Mouse (Mus musculus) kidney, embryonic 14.5 days (tissue): ENCODE data around the gene Gm7697. TPM values are rescaled to one million over a fixed set of nuclear protein-coding genes. Genes with fewer than 3 reads are reported as not detected.
"Not testable (repeated sequence)": the region's sequence is repeated elsewhere in the genome, so short reads cannot be mapped to it uniquely, and the experiment has no call there.

ENCODE experiments used
- ATAC-seq: fragments of 200-750 bp; cut with Nextera tagmentation; 2 replicates; pipeline ENCODE4 v1.8.0; 2017; ENCODE audit warnings: moderate number of reproducible peaks, mild to moderate bottlenecking, moderate TSS enrichment, moderate library complexity; ENCODE audit not compliant: low FRiP score, low TSS enrichment
- H3K27ac ChIP-seq: fragments of 300-500 bp; sonication (generic); 2 replicates; pipeline ENCODE4 v1.5.1; 2014; ENCODE audit warnings: low read depth, mild to moderate bottlenecking, low read length, moderate library complexity, mixed read lengths
- H3K27me3 ChIP-seq: fragments of 300-500 bp; sonication (generic); 2 replicates; pipeline ENCODE4 v1.6.1; 2014; ENCODE audit warnings: mild to moderate bottlenecking, low read length; ENCODE audit not compliant: control insufficient read depth, insufficient read depth
- H3K36me3 ChIP-seq: fragments of 300-500 bp; sonication (generic); 2 replicates; pipeline ENCODE4 v1.6.1; 2014; ENCODE audit warnings: low read length, mixed read lengths; ENCODE audit not compliant: control insufficient read depth, insufficient read depth
- H3K4me1 ChIP-seq: fragments of 300-500 bp; sonication (generic); 2 replicates; pipeline ENCODE4 v1.6.1; 2014; ENCODE audit warnings: low read length, mixed read lengths; ENCODE audit not compliant: control insufficient read depth, insufficient read depth
- H3K4me2 ChIP-seq: fragments of 300-500 bp; sonication (generic); replicated peaks from 2 replicates; pipeline ENCODE4 v1.6.1; 2014; ENCODE audit warnings: low read depth, mild to moderate bottlenecking, low read length
- H3K4me3 ChIP-seq: fragments of 300-500 bp; sonication (generic); 2 replicates; pipeline ENCODE4 v1.5.1; 2014; ENCODE audit warnings: mild to moderate bottlenecking, low read length
- H3K9ac ChIP-seq: fragments of 300-500 bp; sonication (generic); 2 replicates; pipeline ENCODE4 v1.6.1; 2014; ENCODE audit warnings: low read depth, mild to moderate bottlenecking, low read length, moderate library complexity
- H3K9me3 ChIP-seq: fragments of 300-500 bp; sonication (generic); 2 replicates; pipeline ENCODE4 v1.6.1; 2016; ENCODE audit warnings: low read length; ENCODE audit not compliant: control insufficient read depth
- WGBS: fragments of 180-500 bp; shearing (Covaris S2); extraction: QIAGEN DNeasy Blood & Tissue Kit; methylation state at CpG from one replicate; pipeline ENCODE4 v1.1.7; 2014; 5-methylcytosine and 5-hydroxymethylcytosine counted together
- polyA plus RNA-seq: library from polyadenylated mRNA; unstranded; fragments of >200 nt; fragmentation: Nextera tagmentation; extraction: Ambion mirVana; gene quantifications from 2 replicates; pipeline ENCODE4 v1.2.1, GENCODE M21; 2014

Gm7697 gene
- not detected in 2 replicates for polyA plus RNA-seq

DNA sequence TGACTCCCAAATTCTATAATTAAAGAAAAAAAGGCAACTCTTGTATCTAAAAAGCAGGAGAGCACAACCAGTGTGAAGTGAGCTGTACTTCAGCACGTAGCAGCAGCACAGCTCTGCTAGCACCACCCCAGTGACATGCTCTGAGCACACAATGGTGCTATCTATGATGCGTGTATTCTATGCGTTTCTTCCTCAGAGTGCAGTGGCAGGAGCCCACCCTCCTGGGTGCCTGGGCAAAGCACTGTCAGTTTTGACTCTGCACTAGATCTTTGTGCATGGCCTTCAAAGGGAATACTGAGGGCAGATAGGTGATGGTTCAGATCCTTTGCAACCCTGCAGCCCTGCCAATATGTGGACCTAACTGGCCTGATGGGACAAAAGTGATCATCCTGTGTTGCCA is at the start of gene Gm7697:
Gene Gm7697, minus strand, starts transcription at position 101 of the 400 bp plus-strand sequence.
- WGBS: 100% methylated on average over 1 of the region's 3 CpGs

DNA sequence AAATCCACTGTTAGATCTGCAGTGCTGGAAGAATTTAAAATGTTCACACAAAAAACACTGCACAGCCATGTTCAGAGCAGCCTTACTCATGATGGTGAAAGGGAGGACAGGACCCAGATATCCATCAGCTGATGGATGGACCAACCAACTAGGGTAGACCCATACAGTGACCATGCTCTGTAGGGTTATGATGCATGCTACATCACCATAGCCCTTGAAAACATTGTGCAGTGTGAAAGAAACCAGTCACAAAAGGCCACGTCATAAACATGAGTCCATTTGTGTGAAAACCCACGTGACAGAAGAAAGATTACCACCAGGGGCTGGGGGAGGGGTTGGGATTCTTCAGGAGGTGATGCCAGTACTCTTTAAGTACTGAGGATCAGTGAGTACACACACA is 28.5 kb upstream of the Gm7697 start:
- H3K4me2 ChIP-seq, H3K27me3 ChIP-seq, ATAC-seq, H3K36me3 ChIP-seq, H3K4me3 ChIP-seq, H3K9ac ChIP-seq, H3K9me3 ChIP-seq, H3K4me1 ChIP-seq, H3K27ac ChIP-seq: not testable (repeated sequence)
- WGBS: 57% methylated on average over 2 of the region's 2 CpGs

More for the DNA sequence above, at the start of gene Gm7697:
- H3K4me2 ChIP-seq, H3K4me1 ChIP-seq, H3K9me3 ChIP-seq, ATAC-seq, H3K9ac ChIP-seq, H3K36me3 ChIP-seq, H3K27me3 ChIP-seq, H3K4me3 ChIP-seq, H3K27ac ChIP-seq: not testable (repeated sequence)

DNA sequence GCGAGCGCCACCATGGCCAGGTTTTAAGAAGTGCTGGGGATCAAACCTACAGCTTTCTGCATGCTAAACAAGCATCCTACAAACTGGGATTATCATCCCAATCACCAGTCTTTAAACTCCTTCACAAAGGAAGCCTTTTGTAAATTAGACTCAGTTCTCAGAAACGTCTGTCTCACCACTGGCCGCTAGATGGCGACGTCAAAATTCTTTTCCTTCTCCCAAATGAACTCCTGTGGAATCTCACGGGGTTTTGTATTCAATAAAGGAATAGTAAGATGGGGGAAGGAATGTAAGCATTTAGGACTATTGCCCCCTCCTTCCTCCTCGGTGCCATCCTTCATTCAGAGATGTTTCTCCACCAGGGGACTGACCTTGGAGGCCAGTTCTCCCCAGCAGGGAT is 26.8 kb upstream of the Gm7697 start:
- not testable (repeated sequence) for H3K4me3 ChIP-seq, H3K9ac ChIP-seq, H3K27ac ChIP-seq, H3K9me3 ChIP-seq, ATAC-seq, H3K4me1 ChIP-seq, H3K36me3 ChIP-seq, H3K4me2 ChIP-seq, H3K27me3 ChIP-seq
- 14% methylated on average over 8 of the region's 8 CpGs for WGBS

GRCm38 (mm10) chr8:69548114-69548513 is 25.3 kb upstream of the Gm7697 start:
- H3K9me3 ChIP-seq: not testable (repeated sequence)

GRCm38 (mm10) chr8:69547208-69547607 is 24.4 kb upstream of the Gm7697 start:
- H3K4me2 ChIP-seq, H3K9ac ChIP-seq, H3K4me3 ChIP-seq, H3K4me1 ChIP-seq, H3K36me3 ChIP-seq, H3K27me3 ChIP-seq, H3K27ac ChIP-seq, ATAC-seq, H3K9me3 ChIP-seq: not testable (repeated sequence)
- 71% methylated on average over 7 of the region's 7 CpGs for WGBS

More at GRCm38 (mm10) chr8:69548114-69548513, 25.3 kb upstream of the Gm7697 start:
- H3K36me3 ChIP-seq, H3K4me3 ChIP-seq, H3K4me2 ChIP-seq, H3K4me1 ChIP-seq, H3K27ac ChIP-seq, ATAC-seq, H3K9ac ChIP-seq, H3K27me3 ChIP-seq: not testable (repeated sequence)
- WGBS: 93% methylated on average over 3 of the region's 3 CpGs

GRCm38 (mm10) chr8:69545020-69545419 is 22.2 kb upstream of the Gm7697 start:
- not testable (repeated sequence) for H3K9me3 ChIP-seq, H3K9ac ChIP-seq, H3K27me3 ChIP-seq, H3K4me1 ChIP-seq, H3K4me3 ChIP-seq, H3K27ac ChIP-seq, ATAC-seq, H3K36me3 ChIP-seq, H3K4me2 ChIP-seq
- WGBS: no CpG with 5 or more reads among the region's 1 CpGs

DNA sequence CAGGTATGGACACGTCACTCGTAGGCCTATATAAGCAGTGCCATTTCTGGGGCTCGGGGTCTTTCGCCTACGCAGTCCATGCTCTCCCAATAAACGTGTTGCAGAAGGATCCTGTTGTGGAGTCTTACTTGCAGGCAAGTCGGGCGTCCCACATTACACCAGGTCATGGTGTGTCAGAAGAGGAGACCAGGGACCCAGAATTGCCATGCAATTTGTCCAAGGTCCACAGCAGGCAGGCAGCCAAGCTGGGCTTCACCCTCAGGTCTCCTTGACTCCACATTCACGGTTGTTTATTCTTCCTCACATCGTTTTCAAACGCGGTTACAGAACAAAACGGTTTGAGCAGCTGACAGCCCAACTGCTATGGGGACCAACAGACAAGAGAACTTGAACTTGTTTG is 21.7 kb upstream of the Gm7697 start:
- not testable (repeated sequence) for H3K4me3 ChIP-seq, ATAC-seq, H3K9me3 ChIP-seq, H3K4me1 ChIP-seq, H3K9ac ChIP-seq, H3K36me3 ChIP-seq, H3K4me2 ChIP-seq, H3K27ac ChIP-seq, H3K27me3 ChIP-seq
- WGBS: 89% methylated on average over 13 of the region's 13 CpGs

DNA sequence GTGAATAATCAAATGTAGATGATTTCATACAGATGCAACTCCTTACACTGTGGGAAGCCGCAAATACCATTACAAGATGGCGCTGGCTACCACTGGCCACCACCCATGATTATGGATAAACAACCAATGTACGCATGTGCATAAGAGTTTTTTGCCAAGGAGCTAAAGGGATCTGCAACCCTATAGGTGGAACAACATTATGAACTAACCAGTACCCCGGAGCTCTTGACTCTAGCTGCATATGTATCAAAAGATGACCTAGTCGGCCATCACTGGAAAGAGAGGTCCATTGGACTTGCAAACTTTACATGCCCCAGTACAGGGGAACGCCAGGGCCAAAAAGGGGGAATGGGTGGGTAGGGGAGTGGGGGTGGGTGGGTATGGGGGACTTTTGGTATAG is 21.2 kb upstream of the Gm7697 start:
- H3K4me2 ChIP-seq, H3K4me3 ChIP-seq, H3K27me3 ChIP-seq, H3K27ac ChIP-seq, ATAC-seq, H3K4me1 ChIP-seq, H3K36me3 ChIP-seq, H3K9me3 ChIP-seq, H3K9ac ChIP-seq: not testable (repeated sequence)
- 90% methylated on average over 5 of the region's 6 CpGs for WGBS

- not testable (repeated sequence) for ATAC-seq, H3K9ac ChIP-seq, H3K9me3 ChIP-seq, H3K27ac ChIP-seq, H3K4me3 ChIP-seq, H3K27me3 ChIP-seq, H3K4me1 ChIP-seq, H3K4me2 ChIP-seq, H3K36me3 ChIP-seq
- 90% methylated on average over 7 of the region's 7 CpGs for WGBS
Measured at GRCm38 (mm10) chr8:69540764-69541163, 18.0 kb upstream of the Gm7697 start.

- not testable (repeated sequence) for H3K4me1 ChIP-seq, H3K9ac ChIP-seq, H3K4me3 ChIP-seq, H3K36me3 ChIP-seq, H3K27me3 ChIP-seq, ATAC-seq, H3K9me3 ChIP-seq, H3K4me2 ChIP-seq, H3K27ac ChIP-seq
- WGBS: 55% methylated on average over 1 of the region's 1 CpGs
Measured at GRCm38 (mm10) chr8:69540331-69540730, 17.6 kb upstream of the Gm7697 start.
